Mouse (Mus musculus) megakaryocyte progenitor cell, adult 5-6 weeks (primary cell): ENCODE measurements around the gene Emilin1. TPM values are rescaled to one million over a fixed set of nuclear protein-coding genes. Genes with fewer than 3 reads are reported as not detected.

Source experiments
- ATAC-seq: replicated peaks from 2 replicates; pipeline ENCODE4 v1.8.0; 2016; ENCODE audit warnings: mild to moderate bottlenecking, moderate TSS enrichment, inconsistent platforms; ENCODE audit not compliant: poor library complexity
- total RNA-seq, 2 experiments: library from RNA; stranded (forward) in 1 of 2; stranded (reverse) in 1 of 2; fragments of 157-497, 149-512 nt in 1 of 2; fragments of 200-1000 nt in 1 of 2; gene quantifications; 2 replicates each; pipeline versions ENCODE4 v1.2.3 to v1.2.4; 2015 to 2017

The Emilin1 gene
- total RNA-seq, 2 experiments from 2014 or later, result 49.7 to 98.6 TPM

GRCm38 (mm10) chr5:30924614-30925013, 11.4 kb downstream of the Emilin1 start:
- ATAC-seq, result no peak

- no peak for ATAC-seq
These were observed 12.0 kb downstream of the Emilin1 start for GRCm38 (mm10) chr5:30925217-30925616.

GRCm38 (mm10) chr5:30926073-30926472, 12.9 kb downstream of the Emilin1 start:
- ATAC-seq, result no peak

- peak; percentile 39; the same call in 1 of the 2 replicates for ATAC-seq
These were observed 14.8 kb downstream of the Emilin1 start for GRCm38 (mm10) chr5:30927945-30928529.

GRCm38 (mm10) chr5:30930121-30930520, 16.9 kb downstream of the Emilin1 start:
- ATAC-seq, result peak; percentile 64; the same call in 1 of the 2 replicates

- no peak for ATAC-seq
These were observed 17.6 kb downstream of the Emilin1 start for GRCm38 (mm10) chr5:30930846-30931245.

- no peak for ATAC-seq
These were observed 18.2 kb downstream of the Emilin1 start for GRCm38 (mm10) chr5:30931378-30931777.

GRCm38 (mm10) chr5:30933705-30934104, 20.5 kb downstream of the Emilin1 start:
- ATAC-seq, result no peak

- no peak; the same call in 1 of the 2 replicates for ATAC-seq
These were observed 21.7 kb downstream of the Emilin1 start for GRCm38 (mm10) chr5:30934725-30935461.

GRCm38 (mm10) chr5:30943004-30943403, 29.8 kb downstream of the Emilin1 start:
- ATAC-seq, result peak; percentile 62

GRCm38 (mm10) chr5:30944344-30944743, 31.1 kb downstream of the Emilin1 start:
- no peak for ATAC-seq

- peak; percentile 21 for ATAC-seq
These were observed 32.0 kb downstream of the Emilin1 start, which contains the start of gene Cgref1 for GRCm38 (mm10) chr5:30944956-30945781. Gene Cgref1 (minus strand): TSS chr5:30945591.

GRCm38 (mm10) chr5:30948620-30949019, 35.4 kb downstream of the Emilin1 start:
- ATAC-seq, result no peak

GRCm38 (mm10) chr5:30949654-30950326, 36.6 kb downstream of the Emilin1 start:
- ATAC-seq, result peak; percentile 83

- no peak for ATAC-seq
These were observed 37.2 kb downstream of the Emilin1 start for GRCm38 (mm10) chr5:30950451-30950850.

GRCm38 (mm10) chr5:30950922-30951321, 37.7 kb downstream of the Emilin1 start:
- no peak for ATAC-seq

GRCm38 (mm10) chr5:30951706-30952105, 38.5 kb downstream of the Emilin1 start:
- ATAC-seq, result no peak

GRCm38 (mm10) chr5:30952551-30952950, 39.3 kb downstream of the Emilin1 start:
- ATAC-seq, result no peak

GRCm38 (mm10) chr5:30954065-30954464, 40.9 kb downstream of the Emilin1 start:
- ATAC-seq, result no peak

- no peak for ATAC-seq
These were observed 41.4 kb downstream of the Emilin1 start for GRCm38 (mm10) chr5:30954556-30954955.

GRCm38 (mm10) chr5:30955751-30956150, 42.5 kb downstream of the Emilin1 start:
- no peak for ATAC-seq
